Mouse (Mus musculus) left cerebral cortex, postnatal 10 days (tissue): ENCODE measurements at regions not wholly inside any gene's neighbourhood (a gene's known extent, or its start where the extent isn't known, plus 50 kb on each side); places are given as distances from the start of the nearest gene placed in this dataset.

Experiments
- DNase-seq, 2 experiments: peaks; one replicate each; pipeline ENCODE4 v3.0.0; 2021 to 2022; ENCODE audit warnings: low spot score in 2 of 2, mixed read lengths in 1 of 2; ENCODE audit errors: extremely low spot score in 1 of 2
- intact Hi-C: fragments of 180-260 bp; cut with DNase I; formaldehyde crosslinking; loops from one replicate; pipeline ENCODE4 v1.15.1; 2025

DNA sequence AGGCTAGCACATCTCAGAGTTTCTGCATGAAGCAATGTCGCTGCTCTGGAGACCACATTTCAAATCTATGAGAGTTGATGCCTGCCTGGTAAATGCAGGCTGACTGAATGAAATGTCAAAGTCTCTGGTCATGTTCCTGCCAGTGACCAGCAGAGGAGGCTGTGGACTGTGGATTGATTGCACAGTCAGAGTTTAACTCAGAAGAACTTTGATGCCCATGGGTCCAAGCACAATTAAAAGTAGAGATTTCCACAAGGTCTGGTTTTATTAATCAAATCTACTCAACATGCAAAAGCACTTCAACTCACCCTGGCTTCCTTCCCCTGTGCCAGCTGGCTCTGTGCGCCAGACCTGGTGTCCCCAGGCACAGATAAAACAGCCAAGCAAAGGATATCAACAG lies 81.3 kb downstream of the Hsd17b3 start:
- DNase-seq, result peak in 1 of 2 experiments; percentile 25
- intact Hi-C loops, result no loop called here

DNA sequence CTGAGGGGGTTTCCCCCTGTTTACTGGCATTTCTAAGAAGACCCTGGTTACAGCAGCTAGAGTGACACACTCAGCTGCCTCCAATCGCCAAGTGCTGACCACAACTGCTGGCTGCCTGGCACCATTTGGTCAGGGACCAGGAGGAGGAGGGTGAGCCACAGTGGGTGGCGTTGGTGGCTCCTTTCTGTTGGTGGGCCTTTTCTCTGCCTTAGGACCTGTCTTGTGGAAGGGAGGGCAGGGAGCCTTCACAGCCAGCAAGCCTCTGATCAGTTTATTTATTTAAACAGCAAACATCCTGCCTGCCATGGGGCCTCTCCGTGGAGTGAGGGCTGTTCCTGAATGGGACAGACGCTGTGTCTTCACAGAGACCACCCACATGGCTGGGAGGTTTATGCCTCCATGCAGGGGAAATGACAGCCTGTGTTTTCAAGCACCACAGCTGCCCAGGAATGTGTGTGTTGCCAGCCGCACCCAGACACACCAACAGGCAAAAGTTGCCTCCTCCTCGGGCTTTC lies 86.0 kb downstream of the Hsd17b3 start:
- DNase-seq, result peak in 1 of 2 experiments; percentile 79
- intact Hi-C loops, result no loop called here

DNA sequence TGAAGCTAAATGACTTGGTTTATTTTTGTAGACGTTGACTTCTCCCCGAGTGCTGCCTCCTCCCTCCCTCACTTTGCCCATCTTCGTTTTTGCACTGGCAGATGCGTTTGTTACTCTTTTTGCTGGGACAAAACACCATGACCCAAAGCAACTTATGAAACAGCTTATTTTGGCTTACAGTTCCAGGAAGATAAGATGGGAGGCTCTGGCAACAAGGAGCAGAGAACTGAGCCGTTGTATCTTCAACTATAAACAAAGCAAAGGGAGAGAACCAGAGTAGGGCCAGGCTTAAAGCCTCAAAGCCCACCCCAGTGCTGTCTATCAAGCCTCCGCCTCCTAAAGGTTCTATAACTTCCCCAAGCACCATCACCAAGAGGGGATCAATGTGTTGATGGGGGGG lies 88.7 kb downstream of the Hsd17b3 start:
- intact Hi-C loops, result no loop called here
- DNase-seq, result no peak

DNA sequence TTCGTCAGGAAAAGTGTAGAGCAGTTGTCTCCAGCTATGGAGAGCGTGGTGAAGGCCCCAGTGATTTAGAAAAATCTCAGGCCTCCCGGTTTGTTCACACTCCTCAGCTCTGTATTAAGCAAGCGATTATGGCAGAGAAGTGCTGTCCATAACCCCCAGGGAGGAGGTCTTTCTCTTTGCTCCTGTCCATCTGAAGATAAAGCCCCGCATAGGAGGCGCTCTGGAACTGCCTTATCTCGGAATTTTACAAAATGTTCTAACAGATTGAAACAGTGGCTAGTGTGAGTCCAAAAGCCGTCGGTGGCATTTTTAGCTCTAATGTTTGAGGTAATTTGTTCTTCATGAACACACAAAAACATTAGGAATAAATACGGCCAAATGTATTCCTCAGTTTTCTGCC lies 90.4 kb downstream of the Hsd17b3 start:
- no peak for DNase-seq
- intact Hi-C loops, result no loop called here

DNA sequence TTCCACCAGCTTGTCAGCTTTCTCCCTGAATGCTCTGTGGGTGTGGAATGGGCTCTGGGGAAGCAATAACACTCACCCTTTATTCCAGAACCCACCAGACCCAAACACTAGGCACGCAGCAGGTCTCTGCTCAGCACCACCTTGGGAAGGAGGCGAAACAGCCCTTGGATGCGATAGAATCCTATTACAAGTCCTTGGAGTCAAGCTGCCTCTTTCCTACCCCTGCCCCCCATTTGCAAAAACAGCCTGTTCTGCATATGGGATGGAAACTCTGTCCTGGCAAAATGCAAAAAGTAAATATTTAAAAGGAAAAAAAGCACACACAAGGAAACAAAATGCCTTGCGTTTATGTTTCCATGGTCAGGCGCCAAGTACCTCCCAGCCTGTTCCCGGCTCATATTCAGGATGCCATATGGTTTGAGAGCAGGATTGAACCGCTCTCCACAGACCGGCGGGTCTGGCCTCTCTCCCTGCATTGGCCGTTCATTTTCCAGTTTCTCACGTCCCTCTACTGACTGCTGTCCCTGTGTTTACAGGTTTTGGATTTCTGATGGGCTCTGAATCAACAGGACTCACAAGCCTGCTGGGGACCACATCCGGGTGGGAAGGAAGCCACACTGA lies 95.1 kb downstream of the Hsd17b3 start:
- peak in 1 of 2 experiments; percentile 42 for DNase-seq
- intact Hi-C loops, result no loop called here

DNA sequence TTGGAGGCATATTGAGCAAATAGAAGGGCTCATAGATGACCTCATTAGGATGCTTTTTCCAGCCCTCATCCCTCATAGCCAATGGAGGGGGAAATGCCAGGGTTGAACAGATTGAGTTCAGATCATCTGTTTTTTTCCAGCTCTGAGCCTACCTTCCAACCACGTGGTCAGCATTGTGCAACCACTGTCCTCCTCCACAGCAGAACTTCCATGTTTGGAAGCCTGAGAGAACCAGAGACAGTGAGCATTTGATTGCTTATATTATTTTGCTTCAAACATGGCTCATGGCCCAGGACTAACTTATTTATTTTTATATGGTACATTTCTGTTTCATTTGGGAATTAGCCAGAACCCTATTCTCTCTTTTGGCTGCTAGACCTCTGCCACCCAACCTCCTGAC lies 96.0 kb downstream of the Hsd17b3 start:
- intact Hi-C loops, result no loop called here
- DNase-seq, result no peak

DNA sequence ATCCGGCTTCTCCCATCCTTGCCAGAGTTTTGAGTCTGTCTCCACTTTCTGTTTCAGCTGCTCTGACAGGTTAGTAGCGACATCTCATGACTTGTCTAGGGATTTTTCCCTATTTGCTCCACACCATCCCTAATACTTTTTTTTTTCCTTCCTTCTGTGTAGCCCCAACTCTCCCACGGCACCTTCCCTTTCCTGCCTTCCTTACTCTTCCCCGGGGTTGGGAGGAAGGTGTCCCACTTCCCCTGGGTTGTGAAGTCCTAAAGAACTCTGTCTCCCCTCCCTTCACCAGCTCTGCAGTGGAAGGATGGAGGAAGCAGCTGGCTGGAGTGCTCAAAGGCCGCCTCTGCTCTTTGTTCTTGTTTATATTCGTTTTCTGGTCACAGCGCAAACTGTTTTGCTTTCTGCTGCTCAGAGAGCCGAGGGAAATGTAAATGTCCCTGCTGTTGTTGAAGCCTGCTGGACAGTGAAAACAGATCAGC lies 98.5 kb downstream of the Hsd17b3 start:
- peak; percentile 22 to 65 for DNase-seq
- intact Hi-C loops, result no loop called here

DNA sequence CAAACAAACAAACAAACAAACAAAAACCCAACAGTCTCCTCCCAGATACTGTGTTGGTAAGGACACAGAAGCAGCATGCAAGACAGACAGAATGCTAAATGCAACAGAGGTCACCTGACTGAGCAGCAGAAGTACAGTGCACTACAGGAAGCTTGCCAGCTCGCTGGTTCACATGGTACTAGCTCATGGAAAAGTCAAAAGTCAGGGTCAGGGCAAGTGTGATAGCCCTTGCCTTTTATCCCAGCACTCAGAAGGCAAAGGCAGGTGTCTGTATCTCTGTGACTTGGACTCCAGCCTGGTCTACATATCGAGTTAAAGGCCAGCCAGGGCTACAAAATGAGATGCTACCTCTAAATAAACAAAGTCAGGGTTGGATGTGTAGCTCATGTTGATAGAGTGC lies 99.3 kb downstream of the Hsd17b3 start:
- intact Hi-C loops, result no loop called here
- DNase-seq, result no peak

DNA sequence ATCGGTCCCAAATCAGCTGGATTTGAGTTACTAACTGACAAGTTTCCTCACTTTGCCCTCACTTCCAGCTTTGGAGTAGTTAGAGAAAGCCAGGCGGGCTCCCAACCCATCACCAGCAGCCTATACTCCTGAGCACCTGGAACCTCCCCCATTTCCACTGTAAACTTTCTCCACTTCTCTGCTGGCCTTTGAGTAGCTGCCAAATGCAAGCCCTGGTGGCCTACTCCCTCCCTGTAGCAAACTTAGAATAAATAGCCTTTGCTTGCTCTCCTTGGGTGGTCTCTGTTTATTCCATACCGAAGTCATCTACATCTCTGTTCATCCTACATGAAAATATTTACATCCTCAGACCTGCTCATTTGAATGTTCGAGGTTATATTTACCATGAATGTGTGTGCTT lies 100.8 kb downstream of the Hsd17b3 start:
- intact Hi-C loops, result no loop called here
- no peak for DNase-seq

DNA sequence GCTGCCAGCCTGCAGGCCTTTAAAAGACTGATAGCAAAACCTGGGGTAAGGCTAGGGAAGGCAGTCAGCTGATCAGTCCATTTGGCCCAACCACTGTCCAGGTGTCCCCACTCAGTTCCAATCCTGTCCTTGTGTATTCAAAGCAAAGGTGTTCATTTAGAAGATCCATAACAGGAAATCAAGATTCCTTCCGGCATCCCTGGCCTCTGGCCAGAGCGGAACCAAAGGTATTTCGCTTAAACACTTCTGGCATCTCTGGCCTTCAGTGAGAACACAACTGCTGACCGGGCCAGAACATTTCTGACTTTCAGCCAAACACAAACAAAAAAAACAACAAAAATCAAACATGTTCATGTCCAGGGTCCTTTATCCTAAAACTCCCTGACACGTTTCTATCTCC lies 102.3 kb downstream of the Hsd17b3 start:
- DNase-seq, result no peak
- intact Hi-C loops, result no loop called here

DNA sequence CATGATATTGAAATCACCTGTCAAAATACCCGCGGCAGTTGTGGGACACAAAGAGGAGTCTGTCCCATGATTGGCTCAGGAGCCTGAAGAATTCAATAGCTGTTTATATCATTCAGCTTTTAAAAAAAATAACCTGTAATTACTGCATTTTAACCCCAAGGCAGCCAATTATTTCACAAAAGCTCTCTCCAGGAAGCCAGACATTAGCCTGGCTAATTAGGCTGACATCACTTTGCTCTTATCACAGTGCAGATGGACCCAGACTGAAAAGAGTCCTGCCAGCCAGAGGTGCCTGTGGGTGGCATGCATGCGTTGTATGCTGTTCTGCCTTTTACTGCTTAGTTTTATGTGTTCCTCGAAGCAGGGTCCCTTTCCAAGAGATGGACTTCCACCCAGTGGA lies 103.4 kb downstream of the Hsd17b3 start:
- intact Hi-C loops, result no loop called here
- DNase-seq, result no peak

DNA sequence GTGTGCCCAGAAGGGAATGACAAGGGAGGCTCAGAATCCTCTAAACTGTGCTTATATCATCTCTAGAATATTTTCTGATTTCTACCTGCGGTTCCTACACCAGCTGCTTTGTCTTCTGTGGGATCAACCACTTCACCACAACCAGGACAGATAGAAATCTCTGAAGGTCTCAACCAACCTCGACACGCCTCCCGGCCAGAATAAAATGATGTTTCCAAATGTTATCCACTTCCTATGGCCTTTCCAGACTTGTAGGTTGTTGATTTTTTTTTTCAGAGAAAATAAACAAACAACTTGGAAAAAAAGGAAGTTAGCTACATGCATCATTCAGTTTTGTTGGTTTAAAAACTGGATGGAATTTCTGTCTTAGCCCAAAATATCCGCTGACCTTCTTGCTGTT lies 103.9 kb downstream of the Hsd17b3 start:
- intact Hi-C loops, result no loop called here
- no peak for DNase-seq

DNA sequence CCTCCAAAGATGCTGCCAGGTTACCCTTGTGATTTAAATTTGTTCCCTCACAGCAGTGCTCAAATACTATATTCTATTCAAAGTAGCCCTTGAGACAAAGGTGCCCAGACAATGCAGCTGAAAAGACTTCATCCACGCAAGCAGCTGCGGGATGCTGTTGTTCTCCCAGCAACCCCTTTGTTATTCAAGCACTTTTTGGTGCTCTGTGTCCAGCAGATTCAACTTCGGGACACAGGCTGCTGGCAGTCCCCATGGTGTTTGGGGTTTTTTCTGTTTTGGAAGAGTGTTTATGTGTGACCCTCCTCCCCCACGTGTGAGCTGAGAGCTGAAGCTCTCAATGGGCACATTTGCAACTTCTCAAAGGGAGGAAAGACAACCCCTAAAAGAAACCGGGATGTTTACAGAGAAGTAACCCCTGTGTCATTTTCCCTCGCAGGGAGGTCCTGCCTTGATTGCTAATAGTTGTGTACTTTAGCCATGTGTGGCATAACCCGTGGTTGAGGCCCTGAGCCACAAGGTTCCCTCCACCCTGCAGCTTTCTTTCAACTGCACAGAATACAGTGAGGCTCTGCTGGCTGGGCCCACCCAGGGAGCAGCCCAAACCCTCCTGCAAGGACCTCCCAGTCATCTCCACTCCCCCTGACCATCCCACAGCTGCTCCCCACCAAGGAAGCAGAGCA lies 108.9 kb downstream of the Hsd17b3 start:
- intact Hi-C loops, result no loop called here

DNA sequence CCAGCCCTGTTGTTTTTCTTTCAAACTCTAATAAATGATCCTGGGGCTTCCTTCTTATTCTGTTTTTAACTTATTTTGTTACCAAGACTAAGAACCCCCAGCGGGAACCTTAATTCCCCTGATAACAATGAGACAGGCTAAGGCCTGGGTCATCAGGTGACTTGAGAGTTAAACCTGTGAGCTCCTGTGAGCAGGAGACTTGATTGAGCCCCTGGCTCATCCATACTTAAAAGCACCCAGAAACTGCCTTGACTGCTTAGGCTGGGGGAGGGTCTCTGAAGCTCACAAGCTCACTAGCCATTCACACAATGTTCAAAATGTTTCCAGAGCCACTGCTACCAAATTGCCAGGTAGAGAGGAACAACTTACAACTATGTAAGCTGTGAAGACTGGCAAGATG lies 109.4 kb downstream of the Hsd17b3 start:
- intact Hi-C loops, result no loop called here
- DNase-seq, result no peak

More for the DNA sequence above, 108.9 kb downstream of the Hsd17b3 start:
- no peak for DNase-seq

DNA sequence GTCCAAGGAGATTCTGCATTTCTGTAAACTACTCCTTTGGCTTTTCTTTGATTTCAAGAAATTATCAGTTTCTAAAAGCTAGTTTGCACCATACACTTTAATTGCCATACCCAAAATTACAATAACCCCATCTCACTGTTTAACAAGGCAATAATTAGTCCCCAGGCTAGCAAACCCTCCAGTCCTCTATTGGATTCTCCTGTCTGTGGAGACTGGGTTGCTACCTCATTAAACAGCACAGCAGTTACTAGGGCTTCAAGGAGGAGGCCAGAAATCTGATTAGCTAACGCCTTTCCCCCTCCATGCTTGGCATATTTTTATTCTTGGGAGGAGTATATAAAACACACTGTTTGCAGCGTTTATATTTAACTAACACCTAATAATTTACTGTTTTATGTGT lies 119.1 kb downstream of the Hsd17b3 start:
- DNase-seq, result no peak
- intact Hi-C loops, result no loop called here

DNA sequence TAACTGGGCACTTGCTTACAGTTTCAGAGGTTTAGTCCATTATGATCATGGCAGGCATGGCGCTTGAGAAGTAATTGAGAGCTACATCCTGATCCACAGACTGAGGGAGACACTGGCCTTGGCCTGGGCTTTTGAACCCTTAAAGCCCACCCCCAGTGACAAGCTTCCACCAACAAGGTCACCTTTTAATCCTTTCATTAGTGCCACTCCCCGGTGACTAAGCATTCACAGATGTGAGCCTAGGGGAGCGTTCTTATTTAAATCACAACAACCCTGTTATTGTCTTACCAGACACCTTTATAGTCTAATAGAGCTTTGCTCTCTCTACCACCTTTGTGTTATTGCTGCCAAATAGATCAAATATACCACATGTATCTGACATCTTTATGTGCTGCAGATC lies 120.4 kb downstream of the Hsd17b3 start:
- intact Hi-C loops, result no loop called here
- DNase-seq, result no peak

DNA sequence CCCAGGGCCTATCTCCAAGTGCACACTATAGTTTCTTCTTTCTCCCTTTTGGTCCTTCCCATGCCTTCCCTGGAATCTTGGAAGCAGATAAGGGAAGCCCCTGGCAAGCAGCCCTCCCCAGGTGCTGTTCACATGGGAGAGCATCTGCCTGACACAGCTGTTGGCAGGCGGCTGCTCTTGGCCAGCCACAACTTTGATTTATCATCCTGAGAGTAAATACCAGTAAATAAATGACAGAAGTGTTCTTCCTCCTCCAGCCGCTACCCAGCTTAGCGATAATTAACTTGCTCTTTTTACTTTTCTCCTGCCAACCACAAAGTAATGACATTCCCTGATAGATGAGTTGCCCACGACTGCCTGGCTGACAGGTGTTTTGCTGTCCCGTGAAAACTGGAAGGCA lies 131.9 kb downstream of the Hsd17b3 start:
- intact Hi-C loops, result no loop called here
- DNase-seq, result peak in 1 of 2 experiments; percentile 2

DNA sequence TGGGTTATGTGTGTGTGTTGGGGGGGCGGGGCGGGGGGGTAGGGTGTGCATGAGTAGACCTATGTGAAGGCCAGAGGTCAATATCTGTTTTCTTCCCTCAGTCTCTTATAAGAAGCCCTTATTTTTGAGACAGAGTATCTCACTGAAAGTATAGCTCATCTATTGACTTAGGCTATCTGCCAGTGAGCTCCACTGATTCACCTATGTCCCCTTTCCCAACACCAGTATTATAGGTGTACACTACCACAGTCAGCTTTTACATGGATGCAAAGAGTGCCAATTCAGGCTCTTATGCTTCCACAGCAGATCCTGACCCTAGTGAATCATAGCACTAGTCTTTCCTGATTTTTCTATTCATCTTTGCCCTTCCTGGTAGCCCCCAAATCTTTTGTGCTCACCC lies 134.7 kb downstream of the Hsd17b3 start:
- no peak for DNase-seq
- intact Hi-C loops, result no loop called here

DNA sequence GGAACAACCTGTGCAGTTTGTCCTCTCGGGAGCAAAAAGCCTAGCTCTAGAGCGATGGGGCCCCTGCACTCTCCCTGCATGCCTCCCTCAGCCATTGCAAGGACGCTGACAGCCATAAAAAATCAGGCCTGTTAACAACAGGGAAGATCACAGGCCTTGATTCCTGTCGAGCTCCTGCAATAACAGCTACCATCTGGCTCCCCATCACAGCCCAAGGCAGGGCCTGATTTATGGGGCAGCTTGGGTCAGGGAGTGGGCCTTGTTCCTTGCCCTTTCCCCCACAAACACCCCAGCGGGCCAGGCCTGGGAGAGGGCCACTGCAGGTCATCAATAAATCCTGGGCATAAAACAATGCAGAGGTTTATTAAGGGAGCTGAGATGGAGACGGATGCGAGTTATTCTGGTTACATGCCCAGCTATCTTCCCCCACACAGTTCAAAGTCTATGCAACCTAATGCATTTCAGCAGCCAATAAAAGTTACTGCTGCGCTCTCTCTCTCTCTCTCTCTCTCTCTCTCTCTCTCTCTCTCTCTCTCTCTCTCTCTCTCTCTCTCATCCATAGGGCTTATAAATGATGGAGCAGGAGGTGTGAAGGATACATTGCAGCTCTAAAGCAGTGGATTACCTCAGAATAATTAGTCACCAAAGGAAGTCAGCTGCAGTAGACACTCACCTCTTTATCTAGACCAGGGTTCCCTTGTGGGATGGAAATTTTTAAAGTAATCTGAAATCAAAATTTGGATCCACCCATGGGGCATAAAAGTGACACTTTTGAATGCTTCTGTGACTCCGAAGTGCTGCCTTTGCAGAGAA lies 136.9 kb downstream of the Hsd17b3 start:
- no peak for DNase-seq
- intact Hi-C loops, result no loop called here

DNA sequence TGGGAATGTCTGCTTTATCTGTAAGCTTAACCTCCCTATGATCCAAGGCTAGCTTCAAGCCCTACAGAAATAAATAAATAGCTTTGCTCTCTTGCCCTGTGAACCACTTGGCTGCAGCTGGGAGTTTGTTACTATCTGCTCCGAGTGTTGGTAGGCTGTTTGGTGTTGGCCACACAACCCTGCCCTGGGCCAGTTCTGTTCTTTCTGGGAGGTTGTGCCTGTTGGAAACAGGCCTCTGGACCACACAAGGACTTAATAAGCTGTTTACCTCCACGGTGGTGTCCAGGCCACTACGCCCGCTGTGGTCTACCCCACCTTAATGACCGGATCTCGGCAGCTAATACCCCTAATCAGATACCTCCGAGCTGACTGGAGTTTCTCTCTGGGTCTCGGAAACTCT lies 136.1 kb downstream of the Ercc6l2 start:
- DNase-seq, result no peak
- intact Hi-C loops, result no loop called here
